Mouse (Mus musculus) T-helper 17 cell (primary cell): ENCODE data around the gene Snrnp48.

Source experiments
- in situ Hi-C, 2 experiments: fragments of 300-600 bp; cut with MboI, MseI; formaldehyde crosslinking; loops; 1 replicate in 1 of 2; 2 replicates in 1 of 2; pipeline ENCODE4 v1.15.1; 2025; ENCODE audit warnings: high pct_unique_total_duplicates in 2 of 2

Snrnp48 gene

DNA sequence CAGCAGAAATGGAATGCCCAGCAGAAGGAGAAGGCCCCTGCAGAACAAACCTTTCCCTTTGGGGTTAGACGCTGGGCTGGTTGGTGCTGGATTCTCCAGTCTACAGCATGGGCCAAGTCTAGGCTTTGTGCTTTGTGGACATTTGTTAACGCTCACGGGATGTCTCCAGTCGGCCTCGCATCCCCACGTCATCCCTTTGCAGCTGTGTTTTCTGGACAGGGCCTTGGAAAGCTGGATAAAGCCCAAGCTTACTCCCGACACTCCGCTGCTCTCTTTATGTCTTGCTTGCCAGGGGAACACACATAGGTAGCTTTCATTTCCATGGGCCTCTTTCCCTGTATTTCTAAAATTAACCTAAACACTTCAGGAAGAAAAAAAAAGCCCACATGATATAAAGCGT is 49.0 kb downstream of the Snrnp48 start:
- in situ Hi-C loops, result no loop called here

GRCm38 (mm10) chr13:38258901-38259300 is 54.2 kb downstream of the Snrnp48 start:
- in situ Hi-C loops, result no loop called here

DNA sequence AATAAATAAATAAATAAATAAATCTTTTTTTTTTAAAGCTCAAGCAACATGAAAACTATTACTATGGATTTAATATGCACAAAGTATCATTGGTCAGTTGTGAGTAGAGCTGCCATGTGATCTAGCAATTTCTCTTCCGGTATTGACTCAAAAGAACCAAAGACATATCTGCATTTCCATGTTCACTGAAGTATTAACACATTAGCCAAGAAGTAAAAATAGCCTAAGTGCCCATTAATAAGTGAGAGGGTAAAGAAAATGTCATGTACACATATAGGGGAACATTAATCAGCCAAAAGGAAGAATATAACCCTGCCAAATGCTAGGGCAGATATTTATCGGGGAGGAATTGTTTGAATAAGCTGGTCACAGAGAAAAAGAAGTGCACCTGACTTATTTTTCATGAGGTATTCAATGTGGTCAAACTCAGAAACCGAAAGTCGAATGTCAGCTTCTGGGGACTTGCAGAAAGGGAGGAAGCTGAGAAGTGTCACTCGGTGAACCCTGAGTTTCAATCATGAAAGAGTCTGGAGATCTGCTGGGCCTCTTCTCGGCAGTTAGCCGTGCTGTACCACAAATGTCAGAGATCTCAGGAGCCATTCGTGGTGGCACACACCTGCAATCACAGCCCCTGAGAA is 64.4 kb downstream of the Snrnp48 start:
- in situ Hi-C loops, result loop anchor here in 1 of 2 experiments (10.0 kb wide), 1 partner anchor 1934 kb away; no protein-coding TSS in a partner anchor

DNA sequence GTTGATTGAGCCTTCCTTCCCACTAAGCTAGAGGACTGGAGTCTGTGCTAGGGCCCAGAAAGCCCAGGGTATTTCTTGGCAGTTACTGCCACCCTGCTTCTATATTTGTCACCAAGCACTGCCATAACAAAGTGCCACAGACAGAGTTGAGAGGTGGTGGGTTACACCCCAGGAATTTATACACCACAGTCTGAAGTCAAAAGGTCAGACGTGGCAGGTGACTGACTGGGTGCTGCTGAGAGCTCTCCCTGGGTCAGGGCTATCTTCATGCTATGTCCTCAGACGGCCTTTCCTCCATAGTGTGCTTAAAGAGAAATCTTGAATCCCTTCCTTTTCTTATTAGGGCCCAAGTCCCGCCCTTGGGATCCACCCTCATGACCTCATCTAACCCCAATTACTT is 67.9 kb downstream of the Snrnp48 start:
- in situ Hi-C loops, result no loop called here
